Mouse (Mus musculus): Measurements from ENCODE around the gene Bloc1s1. TPM values are rescaled to one million over a fixed set of nuclear protein-coding genes. Genes with fewer than 3 reads are reported as not detected.

Gene Bloc1s1
- polyA plus RNA-seq, 1 experiment: 80.5 TPM

- H3K27ac ChIP-seq (ENCODE audit: insufficient read depth, low read length): no peak overlapping the region
- TF ChIP-seq POLR2A (IDR thresholded peaks at IDR 0.05; ENCODE audit: low read depth, low read length) (no peak), CTCF (IDR thresholded peaks at IDR 0.05; ENCODE audit: borderline replicate concordance, insufficient read depth, low read length) (no peak)
- H3K4me3 ChIP-seq (ENCODE audit: insufficient read depth, low read length): no peak overlapping the region
- H3K4me1 ChIP-seq (ENCODE audit: control insufficient read depth, insufficient read depth, low read length): no peaks in the 10 kb centered on the region
Measured at GRCm38 (mm10) chr10:128950208-128950887, 26.5 kb upstream of the Bloc1s1 start.

GRCm38 (mm10) chr10:128947496-128947895 is 23.7 kb upstream of the Bloc1s1 start:
- H3K4me3 ChIP-seq (ENCODE audit: insufficient read depth, low read length): no peak overlapping the region
- no peak overlapping the region for H3K27ac ChIP-seq (ENCODE audit: insufficient read depth, low read length)
- TF ChIP-seq POLR2A (IDR thresholded peaks at IDR 0.05; ENCODE audit: low read depth, low read length) (no peak), CTCF (IDR thresholded peaks at IDR 0.05; ENCODE audit: borderline replicate concordance, insufficient read depth, low read length) (no peak)
- no peaks in the 10 kb centered on the region for H3K4me1 ChIP-seq (ENCODE audit: control insufficient read depth, insufficient read depth, low read length)

DNA sequence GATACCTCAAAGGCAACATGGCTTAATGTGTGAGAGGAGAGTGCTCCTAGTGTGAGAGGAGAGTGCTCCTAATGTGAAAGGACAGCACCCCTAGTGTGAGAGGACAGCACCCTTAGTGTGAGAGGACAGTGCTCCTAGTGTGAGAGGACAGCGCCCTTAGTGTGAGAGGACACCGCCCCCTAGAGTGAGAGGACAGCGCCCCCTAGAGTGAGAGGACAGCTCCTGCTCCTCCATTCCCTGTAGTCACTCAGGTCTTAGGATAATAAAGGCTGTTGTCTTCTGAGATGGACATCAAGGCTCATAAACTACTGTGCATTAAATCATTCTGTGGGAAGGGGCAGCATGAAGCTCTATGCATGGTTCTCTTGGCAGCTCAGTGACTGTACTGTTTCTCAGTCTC is 21.8 kb upstream of the Bloc1s1 start:
- H3K4me1 ChIP-seq (ENCODE audit: control insufficient read depth, insufficient read depth, low read length): no peaks in the 10 kb centered on the region
- H3K4me3 ChIP-seq (ENCODE audit: insufficient read depth, low read length): no peak overlapping the region
- no peak overlapping the region for H3K27ac ChIP-seq (ENCODE audit: insufficient read depth, low read length)
- peak; percentile 80 for TF ChIP-seq CTCF (IDR thresholded peaks at IDR 0.05; ENCODE audit: borderline replicate concordance, insufficient read depth, low read length)
- TF ChIP-seq POLR2A (IDR thresholded peaks at IDR 0.05; ENCODE audit: low read depth, low read length): no peak

GRCm38 (mm10) chr10:128940475-128941061 is 16.7 kb upstream of the Bloc1s1 start:
- H3K27ac ChIP-seq (ENCODE audit: insufficient read depth, low read length): no peak overlapping the region
- no peak for TF ChIP-seq POLR2A (IDR thresholded peaks at IDR 0.05; ENCODE audit: low read depth, low read length)
- no peak for TF ChIP-seq CTCF (IDR thresholded peaks at IDR 0.05; ENCODE audit: borderline replicate concordance, insufficient read depth, low read length)
- H3K4me1 ChIP-seq (ENCODE audit: control insufficient read depth, insufficient read depth, low read length): 0 out of 2 replicates have a peak, but pooled peaks cover 4% of the 10 kb centered on the region
- H3K4me3 ChIP-seq (ENCODE audit: insufficient read depth, low read length): no peak overlapping the region

DNA sequence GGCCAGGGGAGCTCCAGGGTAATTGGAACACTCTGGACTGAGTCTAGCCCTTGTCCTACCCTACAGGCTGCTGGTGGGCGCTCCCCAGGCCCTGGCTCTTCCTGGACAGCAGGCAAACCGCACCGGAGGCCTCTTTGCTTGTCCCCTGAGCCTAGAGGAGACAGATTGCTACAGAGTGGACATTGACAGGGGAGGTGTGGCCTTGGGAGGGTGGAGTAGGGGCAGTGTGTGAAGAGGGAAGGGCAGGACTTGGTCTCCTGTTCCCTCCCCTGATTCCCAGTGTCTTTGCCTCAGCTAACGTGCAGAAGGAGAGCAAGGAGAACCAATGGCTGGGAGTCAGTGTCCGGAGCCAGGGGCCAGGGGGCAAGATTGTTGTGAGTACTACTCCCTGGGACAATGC is 15.1 kb upstream of the Bloc1s1 start:
- Histone ChIP-seq H3K4me1 (ENCODE audit: control insufficient read depth, insufficient read depth, low read length) (0 out of 2 replicates have a peak, but pooled peaks cover 4% of the 10 kb centered on the region), H3K27ac (ENCODE audit: insufficient read depth, low read length) (no peak overlapping the region), H3K4me3 (ENCODE audit: insufficient read depth, low read length) (no peak overlapping the region)
- TF ChIP-seq CTCF (IDR thresholded peaks at IDR 0.05; ENCODE audit: borderline replicate concordance, insufficient read depth, low read length): no peak
- no peak for TF ChIP-seq POLR2A (IDR thresholded peaks at IDR 0.05; ENCODE audit: low read depth, low read length)

GRCm38 (mm10) chr10:128938457-128938856 is 14.6 kb upstream of the Bloc1s1 start:
- Histone ChIP-seq H3K4me1 (ENCODE audit: control insufficient read depth, insufficient read depth, low read length) (0 out of 2 replicates have a peak, but pooled peaks cover 4% of the 10 kb centered on the region), H3K27ac (ENCODE audit: insufficient read depth, low read length) (no peak overlapping the region)
- TF ChIP-seq CTCF (IDR thresholded peaks at IDR 0.05; ENCODE audit: borderline replicate concordance, insufficient read depth, low read length) (no peak), POLR2A (IDR thresholded peaks at IDR 0.05; ENCODE audit: low read depth, low read length) (no peak)

GRCm38 (mm10) chr10:128937756-128938390 is 14.0 kb upstream of the Bloc1s1 start:
- no peak overlapping the region for H3K4me3 ChIP-seq (ENCODE audit: insufficient read depth, low read length)
- H3K4me1 ChIP-seq (ENCODE audit: control insufficient read depth, insufficient read depth, low read length): 0 out of 2 replicates have a peak, but pooled peaks cover 4% of the 10 kb centered on the region
- H3K27ac ChIP-seq (ENCODE audit: insufficient read depth, low read length): no peak overlapping the region
- TF ChIP-seq CTCF (IDR thresholded peaks at IDR 0.05; ENCODE audit: borderline replicate concordance, insufficient read depth, low read length): no peak
- no peak for TF ChIP-seq POLR2A (IDR thresholded peaks at IDR 0.05; ENCODE audit: low read depth, low read length)

More at GRCm38 (mm10) chr10:128938457-128938856, 14.6 kb upstream of the Bloc1s1 start:
- H3K4me3 ChIP-seq (ENCODE audit: insufficient read depth, low read length): no peak overlapping the region

DNA sequence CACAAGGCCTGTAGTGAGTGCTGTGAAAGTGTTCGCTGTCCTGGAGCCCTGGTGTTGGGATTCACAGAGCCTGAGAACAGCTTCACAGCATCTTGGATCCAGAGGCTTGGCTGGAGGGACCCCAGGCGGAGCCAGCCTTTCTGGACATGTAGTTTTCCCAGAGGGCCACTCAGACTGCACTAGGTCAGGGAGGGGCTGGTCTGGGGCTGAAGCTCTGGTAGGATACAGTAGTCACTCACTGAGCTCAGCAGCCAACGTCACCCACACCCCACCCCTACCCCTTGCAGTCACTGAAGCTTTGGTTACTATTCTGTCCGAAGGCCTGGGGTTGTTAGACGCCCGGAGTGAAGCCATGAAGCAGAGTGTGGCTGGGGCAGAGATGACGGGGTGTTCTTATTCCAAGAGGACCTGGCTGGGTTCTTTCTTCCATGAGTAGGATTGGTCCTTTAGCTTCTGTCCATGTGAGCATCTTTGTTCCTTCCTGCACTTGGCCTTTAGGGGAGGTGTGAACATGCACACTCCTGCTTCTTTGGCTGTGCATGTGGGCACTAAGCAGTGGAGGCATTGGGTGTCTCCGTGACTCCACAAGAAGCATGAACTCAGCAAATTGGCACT is 12.1 kb upstream of the Bloc1s1 start:
- H3K4me1 ChIP-seq (ENCODE audit: control insufficient read depth, insufficient read depth, low read length): 0 out of 2 replicates have a peak, but pooled peaks cover 10% of the 10 kb centered on the region
- H3K27ac ChIP-seq (ENCODE audit: insufficient read depth, low read length): no peak overlapping the region
- TF ChIP-seq CTCF (IDR thresholded peaks at IDR 0.05; ENCODE audit: borderline replicate concordance, insufficient read depth, low read length) (no peak), POLR2A (IDR thresholded peaks at IDR 0.05; ENCODE audit: low read depth, low read length) (no peak)
- H3K4me3 ChIP-seq (ENCODE audit: insufficient read depth, low read length): no peak overlapping the region

DNA sequence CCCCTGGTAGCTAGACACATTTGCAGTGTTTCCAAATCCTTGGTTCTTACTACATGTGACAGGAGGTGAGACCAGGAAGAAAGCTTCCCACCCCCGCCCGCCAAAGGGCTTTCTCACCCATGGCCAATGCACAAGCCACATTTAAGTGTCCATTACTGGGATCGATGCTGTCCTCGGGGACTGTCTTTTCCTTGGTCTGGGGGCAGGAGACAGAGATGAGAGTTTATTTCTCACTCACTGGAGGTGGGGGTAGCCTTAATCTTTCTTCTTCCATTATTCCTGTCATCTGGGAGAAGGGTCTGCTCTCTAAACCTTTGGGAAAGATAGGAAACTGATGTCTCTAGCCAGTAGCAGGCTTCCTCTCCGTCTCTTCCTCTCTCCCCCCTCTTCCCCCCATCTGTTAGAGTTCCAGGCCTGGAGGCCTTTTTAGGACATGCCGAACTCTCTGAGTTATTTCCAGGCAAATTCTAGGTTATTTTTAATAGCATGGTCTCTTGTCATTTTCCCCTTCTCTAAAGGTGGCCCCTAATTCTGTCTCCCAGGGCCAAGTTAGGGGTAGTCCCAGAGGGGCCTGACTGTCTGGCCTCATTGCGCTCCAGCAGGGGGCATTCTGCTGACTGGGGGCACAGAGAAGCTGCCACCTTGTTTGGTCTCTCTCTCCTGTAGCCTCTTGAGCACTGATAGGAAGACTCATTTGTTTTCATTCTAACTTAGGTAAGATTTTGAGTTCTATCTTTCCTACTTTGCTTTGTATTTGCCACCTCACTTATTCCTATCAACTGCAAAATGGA is 11.4 kb upstream of the Bloc1s1 start:
- TF ChIP-seq POLR2A (IDR thresholded peaks at IDR 0.05; ENCODE audit: low read depth, low read length): no peak
- 0 out of 2 replicates have a peak, but pooled peaks have one; percentile 2 for TF ChIP-seq CTCF (IDR thresholded peaks at IDR 0.05; ENCODE audit: borderline replicate concordance, insufficient read depth, low read length)
- peak overlapping the region; percentile 0; the same call in 1 of the 2 replicates for H3K4me3 ChIP-seq (ENCODE audit: insufficient read depth, low read length)
- no peak overlapping the region for H3K27ac ChIP-seq (ENCODE audit: insufficient read depth, low read length)
- 0 out of 2 replicates have a peak, but pooled peaks cover 10% of the 10 kb centered on the region for H3K4me1 ChIP-seq (ENCODE audit: control insufficient read depth, insufficient read depth, low read length)

Measured in embryonic fibroblast, embryonic 13.5 days (primary cell).